Mouse (Mus musculus): Measurements from ENCODE around the gene Cela3b.
"Not testable (repeated sequence)": the region's sequence is repeated elsewhere in the genome, so short reads cannot be mapped to it uniquely, and the experiment has no call there.

Cela3b gene

GRCm38 (mm10) chr4:137461217-137461616, 30.9 kb upstream of the Cela3b start:
- no peak for DNase-seq

DNA sequence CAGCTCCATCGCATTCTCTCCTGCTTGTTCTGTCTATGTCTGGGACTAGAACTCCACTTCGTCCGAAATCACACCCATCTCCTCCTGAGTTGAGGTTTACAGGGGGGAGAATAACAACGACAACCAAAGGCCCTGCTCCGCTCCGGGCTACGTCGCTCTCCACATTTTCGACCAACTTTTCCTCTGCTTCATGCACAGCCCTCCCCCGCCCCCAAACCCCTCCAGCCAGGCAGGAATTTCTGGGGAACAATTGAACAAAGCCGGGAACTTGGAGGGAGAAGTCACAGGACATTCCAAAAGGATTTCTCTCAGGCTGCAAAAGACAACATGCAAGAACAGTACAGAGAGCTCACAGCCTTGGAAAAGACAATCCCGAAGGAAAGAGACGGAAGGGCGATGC, 30.3 kb upstream of the Cela3b start:
- no peak for DNase-seq

- DNase-seq: no peak
These were observed 28.5 kb upstream of the Cela3b start for GRCm38 (mm10) chr4:137458861-137459260.

DNA sequence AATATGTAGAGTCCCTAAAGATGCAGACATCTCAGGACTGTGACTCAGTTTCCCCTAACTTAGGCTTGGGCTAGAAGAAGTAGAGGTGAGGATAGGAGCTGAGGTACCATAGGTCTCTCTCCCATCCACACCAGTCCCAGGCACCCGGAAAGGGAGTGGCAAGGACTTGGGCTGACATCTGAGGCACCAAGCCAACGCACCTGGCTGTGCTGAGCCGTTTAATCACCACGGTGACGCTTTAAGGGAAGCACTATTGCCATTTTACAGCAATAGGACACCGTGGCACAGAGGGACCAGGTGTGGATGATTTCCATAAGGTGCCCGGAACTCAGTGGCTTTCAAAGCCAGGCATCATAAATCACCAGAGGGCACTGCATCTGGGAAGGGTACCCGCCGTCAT, 28.0 kb upstream of the Cela3b start:
- DNase-seq: no peak

GRCm38 (mm10) chr4:137457292-137457691, 27.0 kb upstream of the Cela3b start:
- DNase-seq: no peak

GRCm38 (mm10) chr4:137456581-137456980, 26.2 kb upstream of the Cela3b start:
- no peak for DNase-seq

DNA sequence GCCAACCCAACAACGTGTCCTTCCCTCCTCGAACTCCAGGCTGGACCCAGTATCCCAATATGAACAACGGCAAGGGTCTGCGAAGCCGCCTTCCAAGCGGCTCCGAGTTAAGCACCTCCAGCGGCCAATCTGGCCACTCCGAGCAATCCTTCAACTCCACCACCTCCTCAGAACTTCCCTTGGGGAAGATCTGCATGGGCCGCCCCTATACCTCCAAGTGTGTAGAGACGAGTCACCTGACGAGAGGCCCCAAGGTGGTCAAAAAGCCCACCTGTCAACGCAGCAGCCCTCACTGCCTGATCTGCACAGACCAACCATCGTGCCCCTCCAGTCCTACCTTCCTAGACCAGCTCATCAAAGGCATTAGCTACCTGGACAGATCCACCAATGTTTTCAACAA, 24.2 kb upstream of the Cela3b start:
- DNase-seq: no peak

DNA sequence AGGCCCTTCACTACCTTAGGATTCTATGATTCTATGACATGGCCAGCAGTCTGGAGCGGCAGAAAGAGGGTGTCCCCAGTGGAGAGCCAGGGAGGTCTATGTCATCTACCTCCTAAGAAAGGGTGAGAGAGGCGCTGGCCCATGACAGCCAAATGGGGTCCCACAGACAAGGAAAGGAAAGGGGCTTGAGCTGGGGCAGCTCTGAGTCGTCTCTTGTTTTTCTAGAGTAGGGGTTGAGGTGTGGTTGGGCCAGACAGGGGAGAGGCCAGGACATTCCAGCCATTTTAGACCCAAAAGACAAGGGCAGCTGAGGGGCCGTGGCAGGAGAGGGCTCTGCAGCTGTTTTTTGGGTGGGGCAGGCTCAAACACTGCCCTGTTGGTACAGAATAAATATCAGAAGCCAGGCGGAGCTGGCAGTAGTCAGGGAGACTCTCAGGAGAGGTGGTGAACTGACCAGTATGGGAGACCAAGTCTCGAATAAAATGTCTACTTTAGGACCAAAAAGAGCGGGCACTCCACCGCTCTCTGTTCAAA, 23.0 kb upstream of the Cela3b start, which contains the start of gene 1700013G24Rik:
Gene 1700013G24Rik (plus strand): TSS at position 51 of the 534 bp plus-strand sequence.
- no peak for DNase-seq

DNA sequence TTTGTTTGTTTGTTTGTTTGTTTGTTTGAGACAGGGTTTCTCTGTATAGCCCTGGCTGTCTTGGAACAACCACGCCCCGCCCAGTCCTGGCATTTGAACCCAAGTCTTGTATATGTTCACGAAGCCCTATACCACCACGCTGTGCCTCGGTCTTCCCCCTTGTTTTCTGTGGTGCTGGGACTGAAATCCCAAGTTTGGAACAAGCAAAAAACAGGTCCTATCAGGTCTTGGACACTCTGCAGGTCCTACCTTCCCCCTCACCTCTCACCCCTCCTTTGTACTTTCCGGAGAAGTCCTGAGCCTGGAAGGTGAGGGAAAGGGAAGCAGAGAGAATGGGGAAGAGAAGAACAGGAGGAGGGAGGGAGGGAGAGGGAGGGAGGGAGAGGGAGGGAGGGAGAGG, 21.9 kb upstream of the Cela3b start:
- no peak for DNase-seq

DNA sequence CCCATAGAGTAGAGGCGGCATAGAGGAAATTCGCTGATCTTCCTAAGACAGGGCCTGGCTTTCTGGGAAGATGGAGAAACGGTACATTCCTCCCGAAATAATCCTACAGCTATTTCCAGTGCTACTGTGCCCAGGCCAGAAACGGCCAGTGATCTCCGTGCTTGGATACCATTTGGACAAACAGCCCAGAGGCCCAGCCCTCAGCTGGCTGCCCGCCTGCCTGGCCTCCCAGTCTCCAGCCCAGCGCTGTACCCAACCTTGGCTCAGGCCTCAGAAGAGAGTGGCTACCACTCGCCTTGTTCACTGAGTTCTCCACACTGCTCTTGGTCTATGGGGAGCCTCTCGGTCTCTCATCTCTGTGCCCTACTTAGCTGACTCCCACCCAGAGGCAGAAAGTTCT, 19.4 kb upstream of the Cela3b start:
- DNase-seq: no peak

DNA sequence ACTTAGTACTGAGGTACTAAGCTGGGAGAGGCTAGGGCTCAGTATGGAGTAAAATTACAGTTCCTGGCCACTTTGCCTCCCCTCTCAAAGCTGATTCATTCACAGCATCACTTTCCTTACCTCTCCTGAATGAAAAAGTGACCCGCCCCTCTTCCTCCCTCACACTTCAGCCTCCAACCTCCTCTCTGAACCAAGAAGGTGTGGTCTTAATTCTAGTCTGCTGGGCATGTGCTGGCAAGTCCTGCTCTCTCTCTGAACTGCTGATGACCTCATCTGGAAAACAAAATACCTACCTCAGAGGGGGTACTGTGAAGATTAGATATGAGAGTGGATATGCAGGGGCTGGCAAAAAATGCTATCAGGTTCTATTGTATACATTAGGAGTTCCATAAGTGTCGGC, 18.8 kb upstream of the Cela3b start:
- DNase-seq: no peak

DNA sequence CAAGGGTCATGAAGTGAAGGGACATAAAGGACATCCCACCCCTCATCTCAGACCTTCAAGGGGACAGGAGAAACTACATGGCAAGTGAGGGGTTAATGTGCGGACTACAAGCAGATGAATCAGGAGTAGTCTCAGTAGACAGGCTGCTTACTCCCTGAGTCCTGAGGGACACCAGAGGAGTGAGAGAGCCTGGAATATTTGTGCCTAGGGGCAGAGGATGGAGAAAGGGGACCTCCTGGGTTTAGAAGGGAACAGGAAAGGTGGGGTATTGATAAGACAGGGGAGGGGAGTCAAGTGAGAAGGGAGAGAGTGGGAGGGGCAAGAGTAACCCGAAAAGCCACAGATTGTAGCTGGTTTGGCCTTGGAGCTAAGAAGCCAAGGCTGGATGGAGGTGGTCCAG, 18.3 kb upstream of the Cela3b start:
- DNase-seq: no peak

GRCm38 (mm10) chr4:137448197-137448596, 17.9 kb upstream of the Cela3b start:
- peak; percentile 43 to 46 for DNase-seq

DNA sequence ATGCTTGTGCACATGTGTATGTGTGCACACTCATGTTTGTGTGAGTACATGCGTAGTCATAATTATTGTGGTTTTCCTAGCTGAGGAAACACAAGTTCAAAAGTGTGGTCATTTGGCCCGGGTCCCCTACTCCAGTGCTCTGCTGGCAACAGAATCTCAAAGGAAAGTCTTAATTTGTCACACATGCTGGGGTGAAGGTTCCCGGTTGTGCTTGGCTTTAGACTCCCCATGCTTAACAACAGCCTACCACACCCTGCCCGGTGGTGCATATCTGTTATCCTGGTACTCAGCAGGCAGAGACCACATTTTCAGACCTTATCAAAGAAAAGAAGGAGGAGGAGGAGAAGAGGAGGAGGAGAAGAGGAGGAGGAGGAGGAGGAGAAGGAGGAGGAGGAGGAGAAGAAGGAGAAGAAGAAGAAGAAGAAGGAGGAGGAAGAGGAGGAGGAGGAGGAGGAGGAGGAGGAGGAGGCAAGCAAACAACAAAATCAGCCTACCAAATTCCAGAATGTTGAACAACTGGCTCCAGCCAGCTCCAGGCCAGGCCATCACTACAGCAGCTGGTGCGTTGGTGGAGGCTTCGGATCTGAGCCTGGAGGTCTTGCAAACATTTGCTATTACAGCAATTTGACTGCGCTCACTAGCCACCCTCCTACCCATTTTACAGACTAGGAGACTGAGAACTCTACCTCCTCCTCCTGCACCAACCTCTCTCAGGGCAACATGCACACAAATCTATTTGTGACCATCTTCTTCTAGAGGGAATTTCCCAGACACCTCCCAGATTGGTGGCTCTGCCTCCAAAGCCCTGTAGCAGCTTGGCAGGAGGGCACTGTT, 17.2 kb upstream of the Cela3b start:
- DNase-seq: no peak

DNA sequence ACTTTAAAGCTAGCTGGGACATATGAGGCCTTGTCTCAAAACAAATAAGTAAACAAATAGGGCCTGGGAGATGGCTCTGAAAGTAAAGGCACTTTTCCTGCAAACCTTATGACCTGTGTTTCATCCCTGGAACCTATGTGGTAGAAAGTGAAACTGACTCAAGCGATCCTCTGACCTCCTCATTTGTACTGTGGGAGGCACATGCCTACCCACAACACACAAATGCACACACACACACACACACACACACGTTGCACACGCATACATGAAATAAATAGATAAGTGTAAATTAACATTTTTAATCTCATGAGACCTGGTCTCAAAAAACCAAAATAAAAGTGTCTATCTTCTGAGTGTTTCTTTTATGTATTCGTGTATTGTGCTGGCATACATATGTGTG, 15.5 kb upstream of the Cela3b start:
- no peak for DNase-seq

GRCm38 (mm10) chr4:137443625-137444024, 13.3 kb upstream of the Cela3b start:
- DNase-seq: peak; percentile 83 to 90

GRCm38 (mm10) chr4:137441332-137441731, 11.0 kb upstream of the Cela3b start:
- no peak for DNase-seq

GRCm38 (mm10) chr4:137438842-137439241, 8.5 kb upstream of the Cela3b start:
- no peak for DNase-seq

DNA sequence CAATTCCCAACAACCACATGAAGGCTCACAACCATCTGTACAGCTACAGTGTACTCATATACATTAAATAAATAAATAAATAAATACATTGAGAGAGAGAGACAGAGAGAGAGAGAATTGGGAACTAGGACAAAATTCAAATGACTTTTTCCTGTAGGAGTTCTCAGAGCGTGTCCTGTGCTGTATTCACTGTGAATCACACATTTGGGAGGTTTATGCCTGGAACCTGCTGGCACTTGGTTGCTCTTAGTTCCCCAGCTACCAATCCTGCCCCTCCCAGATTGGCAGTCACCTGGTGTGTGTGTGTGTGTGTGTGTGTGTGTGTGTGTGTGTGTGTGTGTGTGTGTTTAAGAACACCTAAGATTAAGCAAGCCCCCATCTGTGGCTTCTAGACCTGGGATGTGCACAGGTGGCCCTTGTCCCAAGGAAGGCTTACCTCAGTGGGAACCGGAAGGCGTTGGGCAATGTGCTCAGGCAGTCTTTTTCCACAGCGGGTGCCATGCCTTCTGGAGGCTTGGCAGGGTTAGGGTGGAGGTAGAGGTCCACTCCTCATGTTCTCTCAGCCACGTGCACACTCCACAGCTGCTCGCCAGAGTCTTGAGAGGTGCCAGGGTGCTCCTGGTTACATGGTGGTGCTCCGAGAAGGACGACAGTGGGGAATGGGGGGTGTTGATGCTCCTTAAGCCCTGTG, 6.8 kb upstream of the Cela3b start:
- no peak for DNase-seq

DNA sequence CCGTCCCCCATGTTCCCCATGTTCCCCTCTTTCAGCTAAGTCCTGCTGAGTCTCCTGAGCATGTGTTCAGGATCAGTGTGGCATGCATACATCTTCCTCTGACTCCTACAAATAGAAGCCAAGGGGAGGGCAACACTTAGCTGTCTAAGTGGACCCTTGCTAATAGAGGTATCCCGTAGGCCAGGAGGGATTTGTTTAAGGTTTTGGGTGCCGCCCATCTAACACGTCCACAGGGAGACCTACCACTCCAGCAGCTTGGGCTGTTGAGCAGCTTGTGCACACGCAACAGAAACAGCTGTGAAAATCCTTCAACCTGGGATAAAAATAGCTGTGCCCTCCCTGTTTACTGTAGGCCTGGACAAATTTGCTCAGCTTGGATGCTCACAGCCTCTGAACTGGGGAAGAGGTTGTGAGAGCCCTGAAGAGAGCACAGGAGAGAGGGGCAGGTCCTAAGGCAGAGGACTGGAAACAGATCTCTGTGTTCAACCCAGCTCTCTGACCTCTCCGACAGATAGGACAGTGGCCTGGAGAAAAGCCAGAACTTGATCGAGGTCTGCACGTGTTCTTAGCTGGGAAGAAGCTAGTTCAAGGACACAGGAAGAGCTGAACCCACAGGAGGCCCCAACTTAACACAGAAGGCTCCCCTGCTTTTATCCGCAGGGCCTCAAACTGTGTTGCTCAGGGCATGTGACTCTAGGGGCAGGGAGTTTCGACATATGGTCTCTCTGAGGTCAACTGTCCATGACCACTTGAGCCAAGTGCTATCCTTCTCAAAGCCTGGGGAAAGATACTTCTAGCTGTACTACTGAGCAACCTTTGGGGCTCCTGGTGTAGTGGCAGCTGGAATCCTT, 2.6 kb upstream of the Cela3b start:
- DNase-seq: not testable (repeated sequence)

DNA sequence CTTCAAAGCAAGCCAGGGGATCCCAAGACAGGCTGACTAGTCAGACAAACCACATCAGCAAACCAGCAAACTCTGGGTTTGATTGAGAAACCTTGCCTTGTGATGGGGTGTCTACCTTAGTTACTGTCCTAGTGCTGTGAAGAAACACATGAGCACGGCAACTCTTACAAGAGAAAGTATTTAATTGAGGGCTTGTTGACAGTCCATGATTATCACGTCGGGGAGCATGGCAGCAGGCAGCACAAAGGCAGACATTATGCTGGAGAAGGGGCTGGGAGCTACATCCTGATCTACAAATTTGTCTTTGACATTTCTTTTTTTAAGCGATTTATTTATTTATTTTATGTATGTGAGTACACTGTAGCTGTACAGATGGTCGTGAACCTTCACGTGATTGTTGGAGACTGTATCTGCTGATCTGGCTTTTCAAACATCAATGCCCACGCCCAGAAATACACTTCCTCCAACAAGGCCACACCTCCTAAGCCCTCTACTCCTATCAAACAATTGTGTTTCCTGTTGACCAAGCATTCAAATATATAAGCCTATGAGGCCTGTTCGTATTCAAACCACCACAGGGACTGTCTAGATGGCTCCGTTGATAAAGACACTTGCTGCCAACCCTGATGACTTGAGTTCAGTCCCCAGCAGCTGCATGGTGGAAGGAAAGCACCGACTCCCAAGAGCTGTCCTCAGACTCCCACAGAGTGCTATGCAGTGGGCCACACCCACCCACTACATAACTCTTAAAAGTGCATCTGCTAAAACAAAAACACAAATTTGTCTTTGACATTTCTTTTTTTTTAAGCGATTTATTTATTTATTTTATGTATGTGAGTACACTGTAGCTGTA, 12.4 kb downstream of the Cela3b start:
- no peak for DNase-seq

GRCm38 (mm10) chr4:137414936-137415335, 15.4 kb downstream of the Cela3b start:
- no peak for DNase-seq

Data from cerebellum, postnatal 36 days (tissue).